9 mouse cellular contexts compared by ENCODE assay signal in the genomic region with DNA sequence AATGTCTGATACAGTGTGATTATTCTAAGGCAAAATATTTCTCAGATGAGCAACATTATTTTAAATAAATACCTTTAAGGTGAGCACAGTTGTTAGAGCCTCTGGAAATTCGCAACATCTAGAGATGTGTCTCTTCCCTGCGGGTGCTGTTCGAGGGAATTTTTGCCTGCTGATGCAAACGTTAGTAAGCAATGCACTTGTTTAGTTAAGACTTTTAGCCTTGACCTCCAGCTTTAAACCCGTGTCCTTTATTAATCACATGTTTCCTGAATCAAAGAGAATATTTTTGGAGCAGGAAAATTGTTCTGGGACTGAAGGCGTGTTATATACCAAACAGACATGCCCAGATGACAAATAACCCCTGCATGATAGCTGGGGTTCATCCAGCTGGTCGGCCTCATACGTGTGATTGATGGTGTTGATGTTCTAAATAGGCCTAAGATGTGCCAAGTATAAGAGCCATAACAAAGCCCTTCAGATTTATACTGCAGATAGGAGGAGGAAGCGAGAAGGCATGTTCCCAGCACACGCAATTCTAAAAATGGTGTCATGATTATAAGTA.
DNase-seq lines count a peak whose midpoint lies in the region.
"Had no signal": no experiment of that assay in that cellular context is flagged by ENCODE, and none has a peak within 500 bp of the region (broad histone marks: within the 10 kb centered on the region; RNA-seq: fewer than 3 reads in every experiment).

No protein-coding gene starts in this region.

- DNase-seq in adrenal gland, adult (ENCODE audit: inconsistent age in 2 of 2, low spot score in 1 of 2): peak; percentile 31 to 76
- DNase-seq in adrenal gland, postnatal 4 days (ENCODE audit: low spot score in 2 of 2): no peak
- DNase-seq in 3134 (ENCODE audit: extremely low read depth, insufficient read length, low spot score): peak; percentile 29
- DNase-seq in forelimb bud, embryonic 11.5 days (ENCODE audit: low read depth, low spot score): peak; percentile 21
- DNase-seq in kidney, postnatal 36 days: peak; percentile 2 to 6
- no peak for DNase-seq in spleen, postnatal 14 days (ENCODE audit: low spot score in 2 of 2)
- no peak for DNase-seq in cerebellum, postnatal 25 days
- no peak for DNase-seq in frontal cortex, postnatal 25 days (ENCODE audit: low spot score in 2 of 2)
- DNase-seq: thymus, adult 2 months had no signal

Comparison
In these comparisons a context has a peak if more than half of its experiments do, and no peak if none do; other contexts are left out.
1. DNase-seq: peak in adrenal gland, adult (2 of 2), 3134 (single experiment), forelimb bud, embryonic 11.5 days (single experiment) and kidney, postnatal 36 days (2 of 2); none in adrenal gland, postnatal 4 days (0 of 2), spleen, postnatal 14 days (0 of 2), cerebellum, postnatal 25 days (0 of 2) and frontal cortex, postnatal 25 days (0 of 2).